Mouse (Mus musculus) lung, postnatal 0 days (tissue): ENCODE measurements around the gene Creb3.
A peak's percentile ranks its signal among the peaks of the same experiment; 100 is the strongest.

ENCODE experiments used
- CTCF ChIP-seq: IDR thresholded peaks from 2 replicates; pipeline ENCODE4 v1.5.1; 2016; ENCODE audit warnings: antibody characterized with exemption, mild to moderate bottlenecking
- EP300 ChIP-seq: IDR thresholded peaks from 2 replicates; pipeline ENCODE4 v1.6.1; 2016; ENCODE audit warnings: antibody characterized with exemption, mild to moderate bottlenecking, control low read depth

DNA sequence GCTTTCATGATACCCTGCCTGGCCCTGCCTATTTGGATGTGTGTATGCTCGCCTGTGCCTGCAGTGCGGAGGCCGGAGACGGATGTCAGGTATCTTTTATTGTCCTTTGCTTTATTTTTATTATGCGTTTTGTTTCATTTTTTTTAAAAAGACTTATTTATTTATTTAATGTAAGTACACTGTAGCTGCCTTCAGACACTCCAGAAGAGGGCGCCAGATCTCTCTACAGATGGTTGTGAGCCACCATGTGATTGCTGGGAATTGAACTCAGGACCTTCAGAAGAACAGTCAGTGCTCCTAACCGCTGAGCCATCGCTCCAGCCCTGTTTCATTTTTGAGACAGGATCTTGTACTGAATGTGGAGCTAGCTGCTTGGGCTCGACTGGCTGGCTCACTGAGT, 33.6 kb upstream of the Creb3 start:
- TF ChIP-seq CTCF (peak; percentile 49), EP300 (no peak)
